Mouse (Mus musculus): ENCODE measurements around the gene Gm10409.
"Not testable (repeated sequence)": the region's sequence is repeated elsewhere in the genome, so short reads cannot be mapped to it uniquely, and the experiment has no call there.

Gm10409 gene

GRCm38 (mm10) chr14:3412314-3412713 lies at the start of gene Gm10409:
Gene Gm10409, plus strand, starts transcription at chr14:3412614.
- ATAC-seq (ENCODE audit: insufficient number of reproducible peaks, low FRiP score, low TSS enrichment) = not testable (repeated sequence)

GRCm38 (mm10) chr14:3394793-3395192 lies 17.6 kb upstream of the Gm10409 start, which contains the start of gene Gm10413:
Gene Gm10413, plus strand, starts transcription at chr14:3395093.
- ATAC-seq (ENCODE audit: insufficient number of reproducible peaks, low FRiP score, low TSS enrichment) = not testable (repeated sequence)

- not testable (repeated sequence) for ATAC-seq (ENCODE audit: insufficient number of reproducible peaks, low FRiP score, low TSS enrichment)
These were observed 15.4 kb downstream of the Gm10409 start, which contains the start of gene Gm3005 for GRCm38 (mm10) chr14:3427803-3428202. Gene Gm3005, plus strand, starts transcription at chr14:3428103.

GRCm38 (mm10) chr14:3449079-3449478 lies 36.7 kb downstream of the Gm10409 start, which contains the start of gene Gm10408:
Gene Gm10408, plus strand, starts transcription at chr14:3449379.
- ATAC-seq (ENCODE audit: insufficient number of reproducible peaks, low FRiP score, low TSS enrichment) = not testable (repeated sequence)

Data from cerebellum, adult (tissue).